Mouse (Mus musculus) urinary bladder, adult 18-20 months (tissue): ENCODE results near the gene Hist2h2aa1.
"Not testable (repeated sequence)": the region's sequence is repeated elsewhere in the genome, so short reads cannot be mapped to it uniquely, and the experiment has no call there.

ENCODE experiments used
- DNase-seq, 2 experiments: peaks; one replicate each; pipeline ENCODE4 v3.0.0; 2022; ENCODE audit warnings: low spot score in 2 of 2, mixed read lengths in 2 of 2

Hist2h2aa1 gene

DNA sequence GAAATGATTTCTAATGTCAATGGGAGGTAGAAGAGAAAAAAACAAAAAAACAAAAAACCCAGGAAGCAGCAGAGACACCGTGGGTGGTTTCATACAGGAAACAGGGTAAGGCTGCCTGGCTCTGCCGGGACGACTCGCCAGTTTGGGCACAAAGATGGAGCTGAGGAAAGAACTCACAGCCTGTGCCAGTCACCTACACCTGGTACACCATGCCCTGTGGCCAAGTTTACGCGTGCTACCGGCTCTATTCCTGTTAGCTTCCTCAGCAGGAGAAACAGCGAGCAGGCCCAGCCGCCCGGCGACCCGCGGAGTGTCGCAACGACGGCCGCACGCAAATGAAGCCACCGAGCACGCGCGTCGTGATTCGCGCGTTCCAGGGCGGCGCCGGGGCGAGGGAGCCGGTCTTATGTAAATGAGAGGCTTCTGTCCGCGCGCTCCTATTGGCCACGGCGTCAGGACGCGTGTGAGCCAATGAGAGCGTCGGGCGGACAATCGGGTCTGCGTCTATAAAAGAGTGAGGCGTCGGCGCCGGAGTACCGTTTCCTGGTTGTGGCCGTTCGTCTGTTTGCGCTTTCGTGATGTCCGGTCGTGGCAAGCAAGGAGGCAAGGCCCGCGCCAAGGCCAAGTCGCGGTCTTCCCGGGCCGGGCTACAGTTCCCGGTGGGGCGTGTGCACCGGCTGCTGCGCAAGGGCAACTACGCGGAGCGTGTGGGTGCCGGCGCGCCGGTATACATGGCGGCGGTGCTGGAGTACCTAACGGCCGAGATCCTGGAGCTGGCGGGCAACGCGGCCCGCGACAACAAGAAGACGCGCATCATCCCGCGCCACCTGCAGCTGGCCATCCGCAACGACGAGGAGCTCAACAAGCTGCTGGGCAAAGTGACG lies at the start of gene Hist2h2aa1:
Gene Hist2h2aa1 (plus strand): TSS at position 495 of the 884 bp plus-strand sequence.
- peak; percentile 79 to 83 for DNase-seq

DNA sequence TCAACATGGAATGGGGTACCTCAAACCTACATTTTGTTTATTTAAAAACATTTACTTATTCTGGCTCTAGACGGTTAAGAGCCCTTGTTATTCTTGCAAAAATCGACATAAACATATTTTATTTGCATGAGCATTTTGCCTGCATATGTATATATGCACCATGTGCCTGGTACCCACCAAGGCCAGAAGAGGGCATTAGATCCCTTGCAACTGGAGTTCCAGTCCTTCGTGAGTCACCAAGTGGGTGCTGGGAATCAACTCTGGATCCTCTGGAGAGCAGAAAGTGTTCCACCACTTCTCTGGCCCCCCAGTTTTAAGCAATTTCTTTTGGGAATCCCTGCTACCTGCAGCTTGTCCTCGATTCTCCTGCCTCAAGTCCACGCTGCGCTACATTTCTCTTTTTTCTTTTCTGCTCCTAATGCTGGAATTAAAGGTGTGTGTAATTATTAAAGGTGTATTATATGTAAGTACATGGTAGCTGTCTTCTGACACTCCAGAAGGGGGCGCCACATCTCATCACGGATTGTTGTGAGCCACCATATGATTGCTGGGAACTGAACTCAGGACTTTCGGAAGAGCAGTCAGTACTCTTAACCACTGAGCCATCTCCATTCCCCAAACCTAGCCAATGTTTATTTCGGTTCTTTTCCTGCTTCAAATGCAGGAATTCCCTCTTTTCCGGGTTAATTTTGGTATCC lies 49.5 kb upstream of the Hist2h2aa1 start:
- no peak for DNase-seq

DNA sequence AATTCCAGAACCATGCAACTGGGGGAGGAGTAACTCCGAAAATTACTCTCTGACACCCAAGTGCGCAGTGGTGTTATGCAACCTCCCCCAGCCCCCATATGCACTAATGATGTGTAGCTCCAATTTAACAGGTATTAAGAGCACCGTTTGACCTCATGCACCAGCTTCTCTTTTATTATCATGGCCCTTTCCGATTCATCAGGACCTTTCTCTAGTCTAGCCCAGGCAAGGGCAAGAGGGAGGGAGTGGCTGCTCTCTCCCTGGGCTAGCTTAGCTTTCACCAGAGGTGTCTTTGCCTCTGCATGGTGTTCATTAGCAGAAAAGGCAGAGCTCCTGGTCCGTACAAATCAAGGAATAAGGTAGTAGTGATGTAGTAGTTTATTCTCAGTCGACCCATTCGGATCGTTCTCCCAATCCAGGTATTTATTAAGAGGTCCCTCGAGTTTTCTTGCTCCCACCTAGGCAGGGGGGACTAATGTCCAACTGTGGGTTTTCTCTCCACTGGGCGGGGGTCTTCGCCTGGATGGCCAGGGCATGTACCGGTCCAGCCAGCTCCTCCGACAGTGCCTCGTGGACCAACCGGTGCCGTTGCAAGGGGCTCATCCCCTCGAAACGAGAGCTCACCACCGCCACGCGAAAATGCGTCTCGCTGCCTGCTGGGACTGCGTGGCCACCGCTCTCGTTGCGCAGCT lies 48.7 kb upstream of the Hist2h2aa1 start:
- no peak for DNase-seq

DNA sequence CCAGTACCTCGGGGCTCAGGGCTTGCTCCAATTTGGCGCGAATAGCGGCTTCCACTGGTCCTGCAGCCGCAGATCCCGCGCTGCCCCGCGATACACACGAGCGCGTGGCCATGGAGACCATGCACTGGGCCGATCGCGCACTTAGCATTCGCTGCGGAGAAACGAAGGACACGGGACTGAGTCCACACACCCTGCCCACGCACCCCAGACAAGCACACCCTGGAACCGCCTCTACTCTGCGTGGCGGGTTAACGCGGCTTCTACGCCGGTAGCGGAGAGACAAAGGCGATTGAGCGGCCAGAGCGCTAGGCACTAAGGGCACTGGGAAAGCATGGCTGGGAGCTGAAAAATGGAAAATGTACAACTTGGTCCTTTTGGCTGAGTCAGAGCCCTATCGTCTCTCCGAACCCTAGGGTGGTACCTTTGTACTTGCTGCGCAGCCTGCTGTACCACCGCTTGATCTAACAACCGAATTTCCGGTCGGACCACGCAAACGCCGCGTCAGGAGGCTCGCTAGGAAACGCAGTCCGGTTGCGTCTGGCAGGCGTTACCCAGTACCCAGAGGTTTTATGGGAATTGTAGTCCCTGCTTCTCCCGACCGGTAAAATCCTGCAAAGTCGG lies 48.1 kb upstream of the Hist2h2aa1 start:
- DNase-seq, result peak; percentile 75 to 85

DNA sequence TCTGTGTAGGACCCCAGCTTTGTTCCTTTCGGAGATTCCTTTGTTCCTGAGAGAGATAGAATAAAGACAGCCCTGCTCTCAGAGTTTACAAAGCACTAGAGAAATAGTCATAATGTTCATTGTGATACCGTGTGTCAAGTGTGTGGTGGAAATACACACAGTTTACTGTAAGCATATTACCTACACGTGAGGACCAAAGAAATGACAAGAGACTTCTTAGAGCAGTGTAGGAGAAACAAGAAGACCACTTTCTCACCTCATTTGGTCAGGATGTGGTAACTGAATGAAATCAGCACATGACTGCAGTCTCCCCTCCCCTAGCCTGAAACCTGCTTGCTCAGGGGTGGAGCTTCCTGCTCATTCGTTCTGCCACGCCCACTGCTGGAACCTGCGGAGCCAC lies 47.1 kb upstream of the Hist2h2aa1 start:
- DNase-seq, result no peak

DNA sequence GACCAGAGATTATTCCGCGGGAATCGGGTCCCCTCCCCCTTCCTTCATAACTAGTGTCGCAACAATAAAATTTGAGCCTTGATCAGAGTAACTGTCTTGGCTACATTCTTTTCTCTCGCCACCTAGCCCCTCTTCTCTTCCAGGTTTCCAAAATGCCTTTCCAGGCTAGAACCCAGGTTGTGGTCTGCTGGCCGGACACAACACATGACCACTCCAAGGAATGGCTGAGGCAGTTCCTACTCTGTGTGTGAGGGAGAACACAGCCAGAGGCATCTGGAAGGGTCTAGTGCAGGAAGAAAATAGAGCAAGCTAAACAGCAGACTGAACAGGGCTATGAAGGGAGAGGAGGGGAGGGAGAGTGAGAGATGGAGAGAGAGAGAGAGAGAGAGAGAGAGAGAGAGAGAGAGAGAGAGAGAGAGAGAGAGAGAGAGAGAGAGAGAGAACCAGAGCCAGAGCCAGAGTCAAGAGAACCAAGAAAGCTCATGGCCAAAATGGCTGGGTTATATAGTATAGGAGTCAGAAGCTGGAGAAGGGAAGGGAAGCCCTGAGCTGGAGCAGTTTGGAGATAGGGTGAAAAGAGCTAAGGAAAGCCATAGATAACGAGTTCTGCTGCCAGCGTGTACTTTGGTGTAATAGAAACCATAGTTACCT lies 46.6 kb upstream of the Hist2h2aa1 start:
- not testable (repeated sequence) for DNase-seq

DNA sequence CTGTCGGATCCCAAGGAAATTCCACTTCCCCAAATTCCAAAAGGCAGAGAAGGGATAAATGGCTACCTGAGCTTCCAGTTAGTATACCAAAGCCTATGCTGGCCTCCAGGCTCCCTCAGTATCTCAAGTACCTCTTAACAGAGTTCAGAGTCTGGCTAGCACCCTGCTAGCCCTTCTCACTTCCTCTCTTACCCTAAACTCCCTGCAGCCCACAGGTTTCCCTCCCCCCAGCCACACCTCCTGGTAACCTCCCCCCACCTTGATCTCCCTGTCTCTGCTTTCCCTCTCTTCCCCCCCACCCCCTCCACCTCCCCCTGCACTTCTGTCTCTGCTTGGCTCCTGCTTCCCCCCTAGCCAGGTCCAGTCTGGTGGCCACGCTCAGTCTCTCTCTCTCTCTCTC lies 45.6 kb upstream of the Hist2h2aa1 start:
- no peak for DNase-seq

DNA sequence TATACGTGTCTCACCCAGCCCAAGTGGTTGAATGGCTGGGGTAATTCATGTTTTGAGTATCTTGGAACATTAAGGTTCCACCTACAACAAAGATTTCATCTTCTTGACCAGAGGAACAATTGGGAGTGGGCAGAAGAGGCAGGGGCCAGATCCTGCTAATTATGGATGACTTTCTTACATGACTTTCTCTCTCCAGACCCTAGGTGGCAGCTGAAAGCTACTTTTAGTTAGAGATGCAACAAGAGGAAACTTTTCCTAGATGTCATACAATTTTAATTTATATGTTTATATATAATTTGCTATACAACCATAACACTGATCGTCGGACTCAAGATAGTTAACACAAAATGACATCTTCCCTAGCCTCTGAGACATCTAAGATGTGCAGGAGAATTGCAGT lies 37.5 kb upstream of the Hist2h2aa1 start:
- DNase-seq, result no peak

DNA sequence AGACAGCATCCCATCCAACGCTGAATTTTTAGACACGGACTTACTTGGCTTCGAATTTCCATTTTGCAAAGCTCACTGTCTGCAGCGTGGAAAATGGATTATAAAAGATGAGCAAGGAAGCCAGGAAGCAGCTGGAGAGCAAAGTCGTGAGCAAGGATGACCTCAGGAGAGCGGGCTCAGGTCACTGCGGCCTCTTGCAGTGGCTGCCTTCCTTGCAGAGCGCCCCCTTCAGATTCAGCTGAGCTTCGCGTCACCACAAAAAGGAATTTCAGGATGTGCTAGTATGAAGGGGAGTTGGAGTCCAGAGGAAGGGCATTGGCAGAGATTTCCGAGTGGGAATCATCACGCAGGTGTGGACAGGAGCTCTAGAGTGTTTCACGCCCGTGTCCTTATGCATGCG lies 36.1 kb upstream of the Hist2h2aa1 start:
- DNase-seq, result no peak

DNA sequence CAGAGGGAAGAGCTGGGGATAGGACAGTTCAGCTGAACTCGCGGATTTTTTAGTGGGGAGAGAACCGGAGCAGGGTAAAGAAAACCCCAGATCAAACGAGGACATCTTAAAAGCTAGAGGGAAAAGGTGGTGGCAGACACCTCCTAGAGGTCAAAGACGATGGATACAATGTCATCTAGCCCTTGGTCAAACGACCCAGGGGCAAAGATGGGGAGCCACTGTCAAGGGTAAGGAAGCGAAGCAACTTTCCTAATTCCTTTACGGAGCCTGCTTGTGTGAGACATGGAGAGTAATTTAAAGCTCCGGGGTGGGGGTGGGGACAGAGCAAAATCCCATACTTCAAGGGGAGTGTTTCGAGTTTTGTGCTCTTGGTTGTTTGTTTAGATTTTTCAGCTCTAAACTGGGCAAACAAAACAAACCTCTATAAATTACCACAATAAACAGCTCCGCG lies 26.1 kb upstream of the Hist2h2aa1 start:
- no peak for DNase-seq

DNA sequence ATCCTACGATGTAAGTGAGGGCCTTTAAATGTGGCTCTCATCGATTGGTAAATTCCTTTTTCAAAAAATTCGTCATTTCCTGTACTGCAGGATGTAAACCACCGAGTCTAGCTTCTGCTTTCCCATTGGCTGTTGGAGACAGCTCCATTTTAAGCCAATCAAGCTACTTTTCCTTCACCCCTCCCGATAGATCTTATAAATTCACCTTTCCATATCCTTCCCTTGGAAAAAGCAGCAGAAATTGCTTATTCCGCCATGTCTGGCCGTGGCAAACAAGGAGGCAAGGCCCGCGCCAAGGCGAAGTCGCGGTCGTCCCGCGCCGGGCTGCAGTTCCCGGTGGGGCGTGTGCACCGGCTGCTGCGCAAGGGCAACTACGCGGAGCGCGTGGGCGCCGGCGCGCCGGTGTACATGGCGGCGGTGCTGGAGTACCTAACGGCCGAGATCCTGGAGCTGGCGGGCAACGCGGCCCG lies 25.6 kb upstream of the Hist2h2aa1 start, which contains the start of the genes Bola1 and Hist2h2ab:
Gene Bola1 (minus strand): TSS at position 49 of the 470 bp plus-strand sequence.
Gene Hist2h2ab (plus strand): TSS at position 205 of the 470 bp plus-strand sequence.
- peak; percentile 59 to 87 for DNase-seq

DNA sequence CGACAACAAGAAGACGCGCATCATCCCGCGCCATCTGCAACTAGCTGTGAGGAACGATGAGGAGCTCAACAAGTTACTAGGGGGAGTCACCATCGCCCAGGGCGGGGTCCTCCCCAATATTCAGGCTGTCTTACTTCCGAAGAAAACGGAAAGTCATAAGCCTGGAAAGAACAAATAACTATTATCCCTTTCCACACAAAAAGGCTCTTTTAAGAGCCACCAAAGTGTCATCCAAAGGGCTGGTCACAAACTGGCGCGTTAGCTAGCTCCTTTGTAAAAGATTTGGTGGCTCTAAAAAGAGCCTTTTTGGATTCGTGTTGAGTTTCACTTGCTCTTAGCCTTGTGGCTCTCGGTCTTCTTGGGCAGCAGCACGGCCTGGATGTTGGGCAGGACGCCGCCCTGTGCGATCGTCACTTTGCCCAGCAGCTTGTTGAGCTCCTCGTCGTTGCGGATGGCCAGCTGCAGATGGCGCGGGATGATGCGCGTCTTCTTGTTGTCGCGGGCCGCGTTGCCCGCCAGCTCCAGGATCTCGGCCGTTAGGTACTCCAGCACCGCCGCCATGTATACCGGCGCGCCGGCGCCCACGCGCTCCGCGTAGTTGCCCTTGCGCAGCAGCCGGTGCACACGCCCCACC lies 25.0 kb upstream of the Hist2h2aa1 start:
- not testable (repeated sequence) for DNase-seq

DNA sequence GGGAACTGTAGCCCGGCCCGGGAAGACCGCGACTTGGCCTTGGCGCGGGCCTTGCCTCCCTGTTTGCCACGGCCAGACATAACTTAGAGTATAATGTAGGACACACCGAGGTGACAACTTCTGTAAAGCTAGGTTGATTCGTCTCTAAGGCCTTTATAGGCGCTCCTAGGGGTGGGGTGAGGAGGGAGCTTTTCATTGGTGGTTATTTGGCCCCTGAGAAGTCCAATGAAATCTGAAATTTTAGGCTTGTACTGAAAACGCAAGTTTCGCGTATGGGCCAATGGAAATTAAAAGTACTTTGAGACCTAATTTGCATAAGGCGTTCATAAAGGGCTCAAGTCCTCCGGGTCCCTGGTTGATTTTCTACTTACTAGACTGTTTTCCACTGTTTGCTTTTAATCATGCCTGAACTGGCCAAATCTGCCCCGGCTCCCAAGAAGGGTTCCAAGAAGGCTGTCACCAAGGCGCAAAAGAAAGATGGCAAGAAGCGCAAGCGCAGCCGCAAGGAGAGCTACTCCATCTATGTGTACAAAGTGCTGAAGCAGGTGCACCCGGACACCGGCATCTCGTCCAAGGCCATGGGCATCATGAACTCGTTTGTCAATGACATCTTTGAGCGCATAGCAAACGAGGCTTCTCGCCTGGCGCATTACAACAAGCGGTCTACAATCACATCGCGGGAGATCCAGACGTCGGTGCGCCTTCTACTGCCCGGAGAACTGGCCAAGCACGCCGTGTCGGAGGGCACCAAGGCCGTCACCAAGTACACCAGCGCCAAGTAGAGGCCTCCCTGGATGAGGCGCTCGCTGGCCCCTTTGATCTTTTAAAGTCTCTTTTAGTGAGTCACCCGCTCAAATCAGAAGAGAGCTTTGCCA lies 24.3 kb upstream of the Hist2h2aa1 start, which contains the start of the genes Hist2h2ac and Hist2h2be:
Gene Hist2h2ac (minus strand): TSS at position 116 of the 875 bp plus-strand sequence.
Gene Hist2h2be (plus strand): TSS at position 355 of the 875 bp plus-strand sequence.
- peak; percentile 76 to 84 for DNase-seq

DNA sequence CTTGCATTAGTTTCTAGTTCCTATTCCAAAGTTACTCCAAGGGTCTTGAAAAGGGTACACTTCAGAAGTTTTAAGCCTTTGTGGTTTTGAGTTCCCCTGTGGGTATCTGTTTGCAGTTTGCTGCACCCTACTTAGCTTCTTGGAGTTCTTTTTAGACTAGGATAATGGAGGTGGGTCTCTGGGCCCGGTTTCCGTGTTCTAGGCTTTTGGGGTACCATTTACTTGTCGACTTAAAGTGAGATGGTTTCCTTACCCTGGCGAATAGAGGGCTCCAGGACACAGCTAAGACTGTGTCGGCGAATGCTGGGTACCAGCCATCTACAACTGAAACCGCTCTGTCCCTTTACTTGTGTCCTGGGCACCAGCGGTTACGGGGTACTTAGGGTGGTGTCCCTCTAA lies 23.7 kb upstream of the Hist2h2aa1 start:
- DNase-seq, result no peak

DNA sequence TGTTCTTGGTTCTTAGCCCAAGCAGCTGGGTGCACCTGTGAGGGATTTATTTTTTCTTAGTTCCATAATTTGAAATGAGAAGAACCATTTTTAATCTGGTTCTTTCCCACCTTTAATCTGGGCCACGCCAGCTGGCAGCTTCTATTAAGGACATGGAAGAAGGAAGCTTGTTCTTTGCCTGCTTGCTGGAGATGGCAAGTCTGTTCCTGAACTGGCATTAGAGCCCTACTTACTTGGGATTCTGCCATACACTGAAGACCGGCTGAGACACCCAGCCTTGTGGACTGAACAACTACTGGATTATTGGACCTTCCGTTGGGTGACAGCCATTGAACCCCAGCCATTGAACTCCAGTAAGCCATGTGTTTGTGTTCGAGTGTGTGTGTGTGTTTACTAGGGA lies 22.5 kb upstream of the Hist2h2aa1 start:
- no peak for DNase-seq

DNA sequence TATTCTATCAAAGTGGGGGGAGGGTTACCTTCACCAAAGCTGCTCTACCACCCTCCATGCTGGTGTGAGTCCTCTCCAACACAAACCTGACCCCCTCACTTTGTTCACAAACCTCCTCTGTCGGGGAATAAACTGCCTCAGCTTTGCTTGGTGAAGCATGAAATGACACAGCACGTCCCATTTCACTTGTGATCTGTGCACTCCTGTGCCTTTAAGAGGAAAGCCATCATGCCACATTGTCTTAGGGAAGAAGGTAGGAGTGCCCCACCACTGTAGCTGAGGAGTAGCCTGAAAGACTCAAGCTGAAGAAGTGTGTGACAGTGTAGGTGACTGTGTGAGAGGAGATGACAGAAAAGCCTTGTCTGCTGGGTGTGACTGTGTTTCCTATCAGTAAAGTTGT lies 19.9 kb upstream of the Hist2h2aa1 start:
- DNase-seq, result no peak

DNA sequence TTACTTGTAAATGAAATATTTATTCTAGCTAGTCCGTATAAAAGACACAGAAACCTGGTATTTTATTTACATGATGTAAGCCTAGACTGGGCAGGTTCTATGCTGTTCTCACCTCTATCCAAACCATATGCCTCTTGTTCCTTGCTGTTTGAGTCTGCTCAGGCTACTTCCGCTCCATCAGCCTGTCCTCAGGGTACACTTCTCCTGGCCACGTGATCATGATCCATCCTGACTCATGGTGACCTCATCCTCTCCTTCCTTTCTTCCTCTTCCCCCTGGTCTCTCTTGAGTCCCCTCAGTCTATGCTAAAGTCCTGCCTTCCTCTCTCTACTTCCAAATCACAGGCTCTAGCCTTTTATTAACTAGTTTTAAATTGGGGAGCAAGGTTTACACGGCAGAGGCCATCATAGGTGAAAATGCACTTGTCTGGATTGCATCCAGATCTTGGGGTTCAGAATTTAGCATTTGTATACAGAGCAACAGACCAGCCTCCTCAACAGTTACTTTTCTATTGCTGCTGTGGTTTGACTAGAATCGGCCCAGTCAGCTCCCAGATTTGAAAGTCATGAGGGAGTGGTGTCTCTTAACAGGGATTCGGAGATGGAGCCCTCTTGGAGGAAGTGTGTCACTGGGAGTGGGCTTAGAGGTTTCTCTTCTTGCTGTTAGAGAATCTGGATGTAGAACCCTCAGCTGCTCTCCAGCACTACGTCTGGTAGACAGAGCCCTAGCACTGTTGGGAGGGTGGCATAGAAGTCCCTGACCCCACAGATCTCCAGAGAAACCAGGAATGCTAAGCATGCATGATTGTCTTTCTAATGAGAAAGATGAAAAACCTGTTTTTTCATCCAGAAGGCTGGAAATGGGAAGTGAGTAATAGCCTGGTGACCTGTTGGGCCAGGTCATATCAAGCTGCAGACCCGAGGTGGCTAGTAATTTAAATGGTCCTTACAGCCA lies 18.3 kb upstream of the Hist2h2aa1 start:
- DNase-seq, result no peak

DNA sequence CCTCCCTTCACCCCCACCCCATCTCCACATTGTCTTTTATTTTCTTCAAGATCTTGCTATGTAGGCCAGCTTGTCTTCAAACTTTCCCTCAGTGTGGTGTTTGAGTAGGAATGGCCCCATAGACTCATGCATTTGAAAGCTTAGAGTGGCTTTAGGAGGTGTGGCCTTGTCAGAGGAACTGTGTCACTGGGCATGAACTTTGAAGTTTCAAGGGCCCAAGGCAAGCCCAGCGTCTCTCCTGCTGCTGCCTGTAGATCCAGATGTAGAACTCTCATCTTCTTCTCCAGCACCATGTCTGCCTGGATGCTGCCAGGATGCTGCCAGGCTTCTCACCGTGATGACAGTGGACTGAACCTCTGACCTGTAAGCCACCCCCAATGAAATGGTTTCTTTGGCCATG lies 16.5 kb upstream of the Hist2h2aa1 start:
- no peak for DNase-seq
